Mouse (Mus musculus) ovary, postnatal 36 days (tissue): ENCODE measurements at regions not wholly inside any gene's neighbourhood (a gene's known extent, or its start where the extent isn't known, plus 50 kb on each side); places are given as distances from the start of the nearest gene placed in this dataset.

ENCODE experiments used
- DNase-seq: peaks from one replicate; pipeline ENCODE4 v3.0.0; 2022; ENCODE audit warnings: low spot score, mixed read lengths

- no peak for DNase-seq
Observed at GRCm38 (mm10) chr6:11796361-11796760, 110.9 kb downstream of the Ndufa4 start.

GRCm38 (mm10) chr6:11793366-11793765 lies 113.9 kb downstream of the Ndufa4 start:
- DNase-seq: peak; percentile 10

GRCm38 (mm10) chr6:11792186-11792585 lies 115.1 kb downstream of the Ndufa4 start:
- DNase-seq: no peak

GRCm38 (mm10) chr6:11791056-11791455 lies 116.2 kb downstream of the Ndufa4 start:
- DNase-seq: no peak

- DNase-seq: no peak
Observed at GRCm38 (mm10) chr6:11773992-11774391, 133.3 kb downstream of the Ndufa4 start.

- no peak for DNase-seq
Observed at GRCm38 (mm10) chr6:11762912-11763311, 144.4 kb downstream of the Ndufa4 start.

- DNase-seq: no peak
Observed at GRCm38 (mm10) chr6:11737667-11738066, 169.6 kb downstream of the Ndufa4 start.

- DNase-seq: no peak
Observed at GRCm38 (mm10) chr6:11731126-11731525, 176.2 kb downstream of the Ndufa4 start.

GRCm38 (mm10) chr6:11730667-11731066 lies 176.6 kb downstream of the Ndufa4 start:
- DNase-seq: no peak

- DNase-seq: no peak
Observed at GRCm38 (mm10) chr6:11727806-11728205, 179.5 kb downstream of the Ndufa4 start.

- DNase-seq: no peak
Observed at GRCm38 (mm10) chr6:11727370-11727769, 179.9 kb downstream of the Ndufa4 start.

GRCm38 (mm10) chr6:11723519-11723918 lies 183.8 kb downstream of the Ndufa4 start:
- DNase-seq: no peak

- no peak for DNase-seq
Observed at GRCm38 (mm10) chr6:11720274-11720673, 187.0 kb downstream of the Ndufa4 start.

- DNase-seq: no peak
Observed at GRCm38 (mm10) chr6:11710581-11710980, 196.7 kb downstream of the Ndufa4 start.

- DNase-seq: no peak
Observed at GRCm38 (mm10) chr6:11709465-11709864, 197.8 kb downstream of the Ndufa4 start.
